Mouse (Mus musculus): ENCODE measurements around the gene Krt2.

The Krt2 gene

GRCm38 (mm10) chr15:101772080-101772710 lies 45.8 kb downstream of the Krt2 start:
- DNase-seq (ENCODE audit: low read depth) = no peak

- DNase-seq (ENCODE audit: low read depth) = no peak
Observed at GRCm38 (mm10) chr15:101770226-101770625, 47.7 kb downstream of the Krt2 start.

All from fibroblast of lung, adult 2 months (primary cell).